In the genomic region with DNA sequence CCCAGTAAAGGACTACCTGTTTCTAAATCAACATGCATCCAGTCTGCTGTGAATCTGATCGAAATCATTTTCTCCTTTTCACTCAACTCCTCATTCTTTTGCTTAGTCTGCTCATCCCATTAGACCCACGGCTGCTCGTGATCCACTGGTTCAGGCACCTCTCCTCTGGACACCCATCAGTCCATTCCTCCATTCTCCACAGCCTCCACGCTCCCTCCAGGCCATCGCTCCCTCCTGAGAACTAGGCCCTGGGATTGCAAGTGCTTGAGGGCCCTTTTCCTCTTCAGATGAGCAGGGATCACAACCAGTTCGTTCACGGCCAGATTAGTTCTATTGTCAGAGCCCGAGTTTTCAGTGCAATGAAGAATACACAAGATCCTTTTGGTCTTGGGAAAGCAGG, we compare ENCODE assay signal across 15 mouse cellular contexts.
"Had no signal": no experiment of that assay in that cellular context is flagged by ENCODE, and none has a peak within 500 bp of the region (broad histone marks: within the 10 kb centered on the region; RNA-seq: fewer than 3 reads in every experiment).

No protein-coding gene starts in this region.

- DNase-seq: kidney, adult 18-20 months; layer of hippocampus, adult 9-11 months; liver; lung, adult 18-20 months; right cerebral cortex, postnatal 25 days; spleen, adult 18-20 months had no signal

- H3K4me1 ChIP-seq: limb, embryonic 10.5 days; limb, embryonic 13.5 days; liver, embryonic 12.5 days; liver, embryonic 15.5 days; lung, embryonic 15.5 days; midbrain, embryonic 12.5 days; stomach, embryonic 15.5 days had no signal

- H3K27ac ChIP-seq: layer of hippocampus, adult 2 months; limb, embryonic 10.5 days; limb, embryonic 13.5 days; liver, embryonic 12.5 days; liver, embryonic 15.5 days; lung, embryonic 15.5 days; midbrain, embryonic 12.5 days; stomach, embryonic 15.5 days had no signal

- ATAC-seq: liver, embryonic 12.5 days had no signal

- H3K4me2 ChIP-seq: limb, embryonic 13.5 days; liver, embryonic 12.5 days; liver, embryonic 15.5 days; lung, embryonic 15.5 days; midbrain, embryonic 12.5 days; stomach, embryonic 15.5 days had no signal

- H3K9ac ChIP-seq: limb, embryonic 13.5 days; liver, embryonic 12.5 days; liver, embryonic 15.5 days; lung, embryonic 15.5 days; midbrain, embryonic 12.5 days; stomach, embryonic 15.5 days had no signal

- H3K9me3 ChIP-seq: limb, embryonic 10.5 days; limb, embryonic 13.5 days; liver, embryonic 12.5 days; liver, embryonic 15.5 days; lung, embryonic 15.5 days; midbrain, embryonic 12.5 days; stomach, embryonic 15.5 days had no signal

- H3K4me3 ChIP-seq: layer of hippocampus, adult 2 months; limb, embryonic 10.5 days; limb, embryonic 13.5 days; liver, embryonic 12.5 days; liver, embryonic 15.5 days; lung, embryonic 15.5 days; megakaryocyte, embryonic 14.5 days; midbrain, embryonic 12.5 days; stomach, embryonic 15.5 days had no signal

- H3K27me3 ChIP-seq: limb, embryonic 13.5 days; liver, embryonic 12.5 days; liver, embryonic 15.5 days; lung, embryonic 15.5 days; megakaryocyte, embryonic 14.5 days; midbrain, embryonic 12.5 days; stomach, embryonic 15.5 days had no signal
